Mouse (Mus musculus) granulocyte monocyte progenitor cell, adult 5-6 weeks (primary cell): ENCODE data around the gene Mageb3. TPM values are rescaled to one million over a fixed set of nuclear protein-coding genes. Genes with fewer than 3 reads are reported as not detected.
"Not testable (repeated sequence)": the region's sequence is repeated elsewhere in the genome, so short reads cannot be mapped to it uniquely, and the experiment has no call there.

Experiments
- ATAC-seq: replicated peaks from 2 replicates; pipeline ENCODE4 v1.8.0; 2016; ENCODE audit warnings: mild to moderate bottlenecking, moderate TSS enrichment, inconsistent platforms; ENCODE audit not compliant: poor library complexity, severe bottlenecking
- total RNA-seq, 2 experiments: library from RNA; stranded (forward) in 1 of 2; stranded (reverse) in 1 of 2; fragments of 200-712, 200-1000 nt in 1 of 2; fragments of >200 nt in 1 of 2; fragmentation: Nextera tagmentation in 1 of 2; gene quantifications; 2 replicates each; pipeline ENCODE4 v1.2.3; 2014 to 2017

The Mageb3 gene
- not detected in 2 replicates for total RNA-seq (2014; fragmentation: Nextera tagmentation)
- 0.65 TPM in 1 of 2 replicates, not detected in the other for total RNA-seq (2017)

- peak; percentile 88 for ATAC-seq
Measured at GRCm38 (mm10) chr2:121955765-121956223, at the start of gene Mageb3, which contains the start of gene Ctdspl2. Gene Mageb3 (minus strand): TSS chr2:121956092. Gene Ctdspl2 (plus strand): TSS chr2:121956001.

GRCm38 (mm10) chr2:121995738-121996137 is 39.8 kb upstream of the Mageb3 start:
- peak; percentile 65 for ATAC-seq

GRCm38 (mm10) chr2:121957216-121957792 is 1.4 kb upstream of the Mageb3 start:
- no peak for ATAC-seq

- ATAC-seq = peak; percentile 76
Measured at GRCm38 (mm10) chr2:121956224-121957018, 529 bp upstream of the Mageb3 start.

- peak; percentile 11; the same call in 1 of the 2 replicates for ATAC-seq
Measured at GRCm38 (mm10) chr2:121954971-121955656, 778 bp downstream of the Mageb3 start.

- no peak for ATAC-seq
Measured at GRCm38 (mm10) chr2:121943364-121943763, 12.5 kb downstream of the Mageb3 start.

- not testable (repeated sequence) for ATAC-seq
Measured at GRCm38 (mm10) chr2:121937624-121938023, 18.3 kb downstream of the Mageb3 start.

GRCm38 (mm10) chr2:121916047-121916970 is 39.6 kb downstream of the Mageb3 start:
- ATAC-seq = no peak

- no peak for ATAC-seq
Measured at GRCm38 (mm10) chr2:121909975-121910374, 45.9 kb downstream of the Mageb3 start.

Other genes with a start within 250 kb of the Mageb3 start
- not detected in 2 replicates for gene Frmd5, start 149.0 kb downstream of the Mageb3 start, total RNA-seq (2014; fragmentation: Nextera tagmentation)
- not detected in 2 replicates for gene Frmd5, start 149.0 kb downstream of the Mageb3 start, total RNA-seq (2017)
- gene Casc4, start 89.1 kb downstream of the Mageb3 start, total RNA-seq (2014; fragmentation: Nextera tagmentation) = 2.7 and 3.7 TPM in 2 replicates
- gene Casc4, start 89.1 kb downstream of the Mageb3 start, total RNA-seq (2017) = 6.4 and 7.1 TPM in 2 replicates
- gene Ctdspl2, start 91 bp downstream of the Mageb3 start, total RNA-seq (2014; fragmentation: Nextera tagmentation) = 46.4 and 47.5 TPM in 2 replicates
- 81.6 and 86.7 TPM in 2 replicates for gene Ctdspl2, start 91 bp downstream of the Mageb3 start, total RNA-seq (2017)
- 26.1 and 33.8 TPM in 2 replicates for gene Eif3j1, start 72.5 kb upstream of the Mageb3 start, total RNA-seq (2014; fragmentation: Nextera tagmentation)
- 33.5 and 36.9 TPM in 2 replicates for gene Eif3j1, start 72.5 kb upstream of the Mageb3 start, total RNA-seq (2017)
- 12.2 and 13.2 TPM in 2 replicates for gene Spg11, start 162.3 kb upstream of the Mageb3 start, total RNA-seq (2014; fragmentation: Nextera tagmentation)
- 10.7 and 12.5 TPM in 2 replicates for gene Spg11, start 162.3 kb upstream of the Mageb3 start, total RNA-seq (2017)
- 1,957 and 2,269 TPM in 2 replicates for gene B2m, start 191.6 kb upstream of the Mageb3 start, total RNA-seq (2014; fragmentation: Nextera tagmentation)
- gene B2m, start 191.6 kb upstream of the Mageb3 start, total RNA-seq (2017) = 1,824 and 1,957 TPM in 2 replicates
- gene Trim69, start 204.6 kb upstream of the Mageb3 start, total RNA-seq (2014; fragmentation: Nextera tagmentation) = 0.56 TPM in 1 of 2 replicates, not detected in the other
- not detected in 2 replicates for gene Trim69, start 204.6 kb upstream of the Mageb3 start, total RNA-seq (2017)
- gene Patl2, start 230.1 kb upstream of the Mageb3 start, total RNA-seq (2014; fragmentation: Nextera tagmentation) = not detected in 2 replicates
- gene Patl2, start 230.1 kb upstream of the Mageb3 start, total RNA-seq (2017) = not detected in 2 replicates
- not detected in 2 replicates for gene Terb2, start 230.2 kb upstream of the Mageb3 start, total RNA-seq (2014; fragmentation: Nextera tagmentation)
- not detected in 2 replicates for gene Terb2, start 230.2 kb upstream of the Mageb3 start, total RNA-seq (2017)